ENCODE assay signal across 8 mouse cellular contexts in the genomic region with DNA sequence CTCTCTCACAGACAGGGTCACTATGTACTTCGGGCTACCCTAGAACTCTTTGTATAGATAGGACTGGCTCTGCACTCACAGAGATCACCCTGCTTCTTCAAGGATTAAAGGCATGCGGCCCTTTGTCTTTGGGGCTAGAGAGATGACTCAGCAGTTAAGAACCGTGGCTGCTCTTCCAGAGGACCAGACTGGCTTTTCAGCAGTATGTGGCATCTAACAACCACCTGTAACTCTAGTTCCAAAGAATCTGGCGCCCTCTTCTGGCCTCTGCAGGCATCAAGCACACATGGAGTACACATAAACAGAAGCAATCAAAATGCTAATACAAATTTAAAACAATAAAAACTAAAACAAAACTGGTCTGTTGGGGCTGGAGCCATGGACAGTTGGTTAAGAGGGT. TPM values are rescaled to one million over a fixed set of nuclear protein-coding genes. Genes with fewer than 3 reads are reported as not detected.
DNase-seq lines count a peak whose midpoint lies in the region; ATAC-seq lines count a peak whose summit lies in the region.

No protein-coding gene starts in this region.

- H3K9ac ChIP-seq in heart, embryonic 12.5 days = no peak overlapping the region
- H3K9ac ChIP-seq in liver, embryonic 13.5 days = no peak overlapping the region

- H3K9me3 ChIP-seq in heart, embryonic 12.5 days (replicated peaks) = 0 out of 2 replicates have a peak, but pooled peaks cover 4% of the 10 kb centered on the region
- peaks cover 6% of the 10 kb centered on the region; the same call in 1 of the 2 replicates for H3K9me3 ChIP-seq in embryonic facial prominence, embryonic 10.5 days
- H3K9me3 ChIP-seq in liver, embryonic 13.5 days (replicated peaks) = no peaks in the 10 kb centered on the region

- peak overlapping the region; percentile 49 for H3K4me3 ChIP-seq in heart, embryonic 12.5 days
- H3K4me3 ChIP-seq in embryonic facial prominence, embryonic 10.5 days = peak overlapping the region; percentile 61; the same call in 1 of the 2 replicates
- peak overlapping the region; percentile 54 for H3K4me3 ChIP-seq in liver, embryonic 13.5 days (replicated peaks)

- WGBS in heart, embryonic 12.5 days = 33% methylated on average over 4 of the region's 4 CpGs
- 34% methylated on average over 4 of the region's 4 CpGs for WGBS in embryonic facial prominence, embryonic 10.5 days
- WGBS in liver, embryonic 13.5 days (ENCODE audit: insufficient replicate concordance) = 24% methylated on average over 4 of the region's 4 CpGs

- ATAC-seq in heart, embryonic 12.5 days (ENCODE audit: insufficient number of reproducible peaks, low FRiP score) = no peak
- peak; percentile 27; the same call in 1 of the 2 replicates for ATAC-seq in liver, embryonic 13.5 days (ENCODE audit: low read depth)

- H3K36me3 ChIP-seq in heart, embryonic 12.5 days = no peaks in the 10 kb centered on the region
- peaks cover 15% of the 10 kb centered on the region for H3K36me3 ChIP-seq in embryonic facial prominence, embryonic 10.5 days (replicated peaks)
- peaks cover 9% of the 10 kb centered on the region for H3K36me3 ChIP-seq in liver, embryonic 13.5 days

- peaks cover 15% of the 10 kb centered on the region for H3K4me1 ChIP-seq in heart, embryonic 12.5 days (replicated peaks)
- H3K4me1 ChIP-seq in embryonic facial prominence, embryonic 10.5 days = peaks cover 37% of the 10 kb centered on the region
- H3K4me1 ChIP-seq in liver, embryonic 13.5 days (replicated peaks) = peaks cover 43% of the 10 kb centered on the region

- no peak for DNase-seq in heart, adult 8-10 months (ENCODE audit: low spot score)
- DNase-seq in ES-CJ7 (ENCODE audit: low read depth, low spot score) = peak; percentile 97
- DNase-seq in embryonic facial prominence, embryonic 10.5 days (ENCODE audit: low spot score) = peak; percentile 48
- peak; percentile 72 for DNase-seq in liver, embryonic 13.5 days
- peak; percentile 62 to 83 for DNase-seq in spleen, postnatal 4 days (ENCODE audit: low spot score in 2 of 2)
- no peak for DNase-seq in gastrocnemius, adult 8-10 months (ENCODE audit: low spot score in 2 of 2)
- no peak for DNase-seq in urinary bladder, adult 2 months (ENCODE audit: low spot score)

- peaks cover 99% of the 10 kb centered on the region for H3K27me3 ChIP-seq in heart, embryonic 12.5 days (replicated peaks)
- peaks cover 100% of the 10 kb centered on the region for H3K27me3 ChIP-seq in embryonic facial prominence, embryonic 10.5 days (replicated peaks; ENCODE audit: low read depth, poor library complexity, severe bottlenecking)
- H3K27me3 ChIP-seq in liver, embryonic 13.5 days = peaks cover 65% of the 10 kb centered on the region

- peak overlapping the region; percentile 82; the same call in 1 of the 2 replicates for H3K4me2 ChIP-seq in heart, embryonic 12.5 days
- peak overlapping the region; percentile 88 for H3K4me2 ChIP-seq in liver, embryonic 13.5 days

- no peak overlapping the region for H3K27ac ChIP-seq in heart, embryonic 12.5 days (ENCODE audit: poor library complexity, severe bottlenecking)
- no peak overlapping the region for H3K27ac ChIP-seq in embryonic facial prominence, embryonic 10.5 days (replicated peaks)
- H3K27ac ChIP-seq in liver, embryonic 13.5 days = peak overlapping the region; percentile 35; the same call in 1 of the 2 replicates

RNA-seq across cellular contexts. Expression of a gene that starts 5.6 kb away (rescaled TPM):
- polyA plus RNA-seq in heart, embryonic 12.5 days (2016; fragmentation: Nextera tagmentation; extraction: Ambion mirVana) = 4.2 and 4.3 TPM in 2 replicates
- total RNA-seq in heart, adult 8-10 months (2022) = 10 to 100 TPM in 3 of 4 experiments, 1 to 10 TPM in 1; 7.9 to 15.7 (median 12.3) TPM
- 6.1 and 10.1 TPM in 2 replicates for polyA plus RNA-seq in embryonic facial prominence, embryonic 10.5 days (2016; fragmentation: Nextera tagmentation; extraction: Ambion mirVana)
- polyA plus RNA-seq in liver, embryonic 13.5 days (2015; fragmentation: Nextera tagmentation; extraction: Ambion mirVana) = 9.3 and 10.4 TPM in 2 replicates
- total RNA-seq in gastrocnemius, adult 8-10 months (2022) = 1 to 10 TPM; 3.7 to 8.0 (median 6.1) TPM
- 18.4 and 20.4 TPM in 2 replicates for polyA plus RNA-seq in urinary bladder, adult 2 months (2012; rRNA removed)

RNA-seq across cellular contexts. Expression of a gene that starts 12.2 kb away (rescaled TPM):
- 12.1 and 17.9 TPM in 2 replicates for polyA plus RNA-seq in heart, embryonic 12.5 days (2016; fragmentation: Nextera tagmentation; extraction: Ambion mirVana)
- total RNA-seq in heart, adult 8-10 months (2022) = not detected
- 14.5 and 15.6 TPM in 2 replicates for polyA plus RNA-seq in embryonic facial prominence, embryonic 10.5 days (2016; fragmentation: Nextera tagmentation; extraction: Ambion mirVana)
- 469 and 494 TPM in 2 replicates for polyA plus RNA-seq in liver, embryonic 13.5 days (2015; fragmentation: Nextera tagmentation; extraction: Ambion mirVana)
- not detected for total RNA-seq in gastrocnemius, adult 8-10 months (2022)
- 0.15 TPM in 2 replicates for polyA plus RNA-seq in urinary bladder, adult 2 months (2012; rRNA removed)

RNA-seq across cellular contexts. Expression of a gene that starts 20.2 kb away (rescaled TPM):
- polyA plus RNA-seq in heart, embryonic 12.5 days (2016; fragmentation: Nextera tagmentation; extraction: Ambion mirVana) = 35.5 and 36.2 TPM in 2 replicates
- total RNA-seq in heart, adult 8-10 months (2022) = 10 to 100 TPM; 77.8 to 99.2 (median 86.0) TPM
- polyA plus RNA-seq in embryonic facial prominence, embryonic 10.5 days (2016; fragmentation: Nextera tagmentation; extraction: Ambion mirVana) = 49.6 and 51.8 TPM in 2 replicates
- polyA plus RNA-seq in liver, embryonic 13.5 days (2015; fragmentation: Nextera tagmentation; extraction: Ambion mirVana) = 44.7 and 48.6 TPM in 2 replicates
- total RNA-seq in gastrocnemius, adult 8-10 months (2022) = 10 to 100 TPM; 29.4 to 43.6 (median 36.2) TPM
- 31.4 and 33.1 TPM in 2 replicates for polyA plus RNA-seq in urinary bladder, adult 2 months (2012; rRNA removed)

RNA-seq across cellular contexts. Expression of a gene that starts 23.2 kb away (rescaled TPM):
- polyA plus RNA-seq in heart, embryonic 12.5 days (2016; fragmentation: Nextera tagmentation; extraction: Ambion mirVana) = 0.13 and 0.24 TPM in 2 replicates
- total RNA-seq in heart, adult 8-10 months (2022) = under 1 TPM; 0.06 to 0.19 (median 0.13) TPM
- polyA plus RNA-seq in embryonic facial prominence, embryonic 10.5 days (2016; fragmentation: Nextera tagmentation; extraction: Ambion mirVana) = 2.3 and 3.4 TPM in 2 replicates
- polyA plus RNA-seq in liver, embryonic 13.5 days (2015; fragmentation: Nextera tagmentation; extraction: Ambion mirVana) = 0.12 and 0.13 TPM in 2 replicates
- under 1 TPM in 1 of 4 experiments, not detected in 3; 0.07 TPM for total RNA-seq in gastrocnemius, adult 8-10 months (2022)
- 0.17 and 0.19 TPM in 2 replicates for polyA plus RNA-seq in urinary bladder, adult 2 months (2012; rRNA removed)

RNA-seq across cellular contexts. Expression of a gene that starts 32.8 kb away (rescaled TPM):
- 0.20 and 0.31 TPM in 2 replicates for polyA plus RNA-seq in heart, embryonic 12.5 days (2016; fragmentation: Nextera tagmentation; extraction: Ambion mirVana)
- not detected for total RNA-seq in heart, adult 8-10 months (2022)
- polyA plus RNA-seq in embryonic facial prominence, embryonic 10.5 days (2016; fragmentation: Nextera tagmentation; extraction: Ambion mirVana) = 0.36 and 0.91 TPM in 2 replicates
- polyA plus RNA-seq in liver, embryonic 13.5 days (2015; fragmentation: Nextera tagmentation; extraction: Ambion mirVana) = 0.33 and 0.56 TPM in 2 replicates
- total RNA-seq in gastrocnemius, adult 8-10 months (2022) = not detected
- not detected in 2 replicates for polyA plus RNA-seq in urinary bladder, adult 2 months (2012; rRNA removed)

Comparison
In these comparisons a context has a peak if more than half of its experiments do, and no peak if none do; other contexts are left out.
1. DNase-seq: peak in ES-CJ7 (single experiment), embryonic facial prominence, embryonic 10.5 days (single experiment), liver, embryonic 13.5 days (single experiment) and spleen, postnatal 4 days (2 of 2); none in heart, adult 8-10 months (single experiment), gastrocnemius, adult 8-10 months (0 of 2) and urinary bladder, adult 2 months (single experiment).
2. RNA of a gene that starts 12.2 kb away (polyA plus RNA-seq): 469 to 494 TPM in liver, embryonic 13.5 days; 12.1 to 17.9 TPM in heart, embryonic 12.5 days, 14.5 to 15.6 TPM in embryonic facial prominence, embryonic 10.5 days and 0.15 TPM in urinary bladder, adult 2 months; every median in the first group is over 10 times any median in the second.
3. Peak in every context shown above with its lines, with median percentiles within 50 percentile points of each other: H3K4me3 ChIP-seq.